Mouse (Mus musculus): ENCODE data around the gene Psmd4. TPM values are rescaled to one million over a fixed set of nuclear protein-coding genes. Genes with fewer than 3 reads are reported as not detected.

Psmd4 gene
- 100 to 1,000 TPM; 158 to 160 TPM for total RNA-seq (2021)
- long read RNA-seq, experiment 1, transcript Psmd4-201 (10 exons, 1,276 nt) = minor isoform, 20 of 108 reads
- long read RNA-seq, experiment 1, transcript Psmd4-202 (10 exons, 1,332 nt) = major isoform, 58 of 108 reads
- long read RNA-seq, experiment 1, partial matches to known transcripts = 13 of 108 reads
- long read RNA-seq, experiment 1, other reads (novel, unspliced or antisense) = 17 of 108 reads
- long read RNA-seq, experiment 2, transcript Psmd4-201 (10 exons, 1,276 nt) = minor isoform, 39 of 164 reads
- long read RNA-seq, experiment 2, transcript Psmd4-202 (10 exons, 1,332 nt) = major isoform, 88 of 164 reads
- long read RNA-seq, experiment 2, partial matches to known transcripts = 9 of 164 reads
- long read RNA-seq, experiment 2, other reads (novel, unspliced or antisense) = 26 of 164 reads

DNA sequence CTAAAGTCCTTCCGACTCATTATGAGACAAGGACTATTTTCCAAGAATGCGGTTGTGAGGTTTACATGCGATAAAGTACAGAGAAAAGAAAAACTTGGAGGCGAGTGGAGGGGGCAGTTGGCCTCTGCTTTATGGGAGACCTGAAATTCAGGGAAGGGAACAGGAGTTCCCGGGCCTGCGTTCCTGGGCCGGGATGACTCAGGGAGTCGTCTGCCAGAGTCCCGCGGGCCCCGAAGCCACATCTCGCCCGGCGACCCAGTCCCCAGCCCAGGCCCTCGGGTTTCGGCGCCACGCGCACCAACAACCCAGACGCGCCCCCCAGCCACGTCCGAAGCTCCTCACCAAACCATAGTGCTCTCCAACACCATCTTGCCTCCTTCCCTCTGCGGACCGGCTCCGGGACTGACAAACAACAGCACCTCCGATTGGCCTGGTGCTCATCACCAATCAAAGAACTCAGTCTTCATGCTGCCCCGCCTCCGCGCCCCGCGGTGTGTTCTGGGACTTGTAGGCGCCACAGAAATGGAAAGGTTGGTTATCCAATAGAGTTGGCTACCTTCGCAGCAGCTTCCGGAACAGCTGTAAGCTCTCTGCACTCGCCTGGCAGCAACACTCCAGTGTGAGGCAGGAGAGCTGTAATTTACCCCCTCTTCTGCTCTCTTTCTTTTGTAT lies at the start of gene Psmd4:
Gene Psmd4 (minus strand): TSS at position 449 of the 672 bp plus-strand sequence.
- Histone ChIP-seq H3K27ac (peak within 1 kb of the TSS; percentile 91), H3K4me3 (peak within 1 kb of the TSS; percentile 89)
- DNase-seq (ENCODE audit: low spot score in 2 of 2) = peak; percentile 97 to 98
- no peak for TF ChIP-seq CTCF (conservative IDR thresholded peaks at IDR 0.05)

DNA sequence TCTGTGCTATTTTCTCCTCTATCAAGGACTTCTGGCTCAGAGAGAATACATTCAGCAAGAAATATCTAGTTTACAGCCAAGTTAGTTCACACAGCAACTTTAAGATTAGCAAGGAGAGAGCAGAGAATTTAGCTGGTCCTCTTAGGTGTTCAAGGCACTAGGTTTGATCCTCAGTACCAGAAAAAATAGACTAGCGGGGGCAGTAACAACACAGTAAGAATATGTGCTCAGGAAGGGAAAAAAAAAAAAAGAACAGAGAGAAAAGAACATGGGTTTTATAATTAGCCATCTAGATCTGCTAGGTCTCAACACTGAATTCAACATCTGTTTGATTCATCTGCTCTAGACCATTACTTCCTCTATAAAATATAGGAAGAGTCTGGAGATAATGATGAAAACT lies 45.7 kb upstream of the Psmd4 start:
- no peak for DNase-seq (ENCODE audit: low spot score in 2 of 2)
- Histone ChIP-seq H3K27ac (peak overlapping the region; percentile 28; the same call in 1 of the 2 replicates), H3K4me3 (no peak overlapping the region)
- TF ChIP-seq CTCF (conservative IDR thresholded peaks at IDR 0.05) = no peak

DNA sequence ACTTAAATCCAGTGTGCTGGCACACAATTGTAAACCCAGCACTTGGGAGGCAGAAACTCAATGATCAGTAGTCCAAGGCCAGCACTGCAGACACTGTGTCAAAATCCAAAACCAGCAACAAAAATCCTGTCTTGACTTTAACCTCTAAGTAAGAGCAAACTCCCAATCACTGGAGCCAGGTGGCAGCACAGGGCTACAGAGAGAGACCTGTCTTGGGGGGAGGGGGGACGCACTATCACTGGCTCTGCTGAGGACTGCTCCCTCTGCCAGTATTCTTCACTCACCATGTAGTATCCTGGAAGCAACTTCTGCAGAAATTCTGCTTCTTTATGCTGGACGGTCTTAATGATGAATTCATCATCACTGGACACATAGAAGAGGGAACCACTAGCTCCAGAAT lies 29.2 kb upstream of the Psmd4 start:
- TF ChIP-seq CTCF (conservative IDR thresholded peaks at IDR 0.05) = peak; percentile 36
- H3K4me3 ChIP-seq = no peak overlapping the region
- DNase-seq (ENCODE audit: low spot score in 2 of 2) = no peak
- no peak overlapping the region for H3K27ac ChIP-seq

DNA sequence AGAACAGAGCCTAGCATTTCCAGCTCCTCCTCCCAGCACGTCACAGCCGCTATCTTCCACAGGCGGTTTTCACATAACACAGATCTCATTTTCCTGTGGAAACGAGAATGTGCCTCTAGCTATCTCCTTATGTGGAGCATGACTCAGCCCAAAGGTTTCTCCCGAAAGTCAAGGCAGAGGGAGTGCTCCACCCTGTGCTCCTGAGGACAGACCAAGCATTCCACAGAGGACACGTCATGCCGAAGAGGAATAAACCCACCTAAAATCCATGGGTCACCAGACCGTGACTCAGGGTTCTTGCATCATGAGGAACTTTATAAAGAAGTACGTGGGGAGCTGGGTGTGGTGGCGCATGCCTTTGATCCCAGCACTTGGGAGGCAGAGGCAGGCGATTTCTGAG lies 24.2 kb upstream of the Psmd4 start:
- DNase-seq (ENCODE audit: low spot score in 2 of 2) = no peak
- Histone ChIP-seq H3K27ac (no peak overlapping the region), H3K4me3 (no peak overlapping the region)
- no peak for TF ChIP-seq CTCF (conservative IDR thresholded peaks at IDR 0.05)

DNA sequence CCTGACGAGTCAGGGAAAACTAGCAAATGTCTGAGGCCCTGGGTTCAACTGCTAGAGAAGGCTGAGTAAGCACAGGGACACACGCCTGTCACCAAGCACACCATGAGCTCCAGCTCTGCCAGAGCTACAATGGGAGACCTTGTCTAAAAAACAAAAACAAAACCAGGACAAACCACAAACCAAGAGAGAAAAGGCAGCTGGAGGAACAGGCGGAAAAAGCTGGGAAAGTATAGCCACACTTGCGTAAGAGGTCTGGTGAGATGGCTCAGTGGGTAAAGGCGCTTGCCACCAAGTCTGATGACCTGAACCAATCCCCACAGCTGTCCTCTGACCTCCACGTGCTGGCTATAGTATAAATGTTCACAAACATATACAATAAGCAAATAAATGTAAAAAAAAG lies 23.7 kb upstream of the Psmd4 start:
- H3K4me3 ChIP-seq = no peak overlapping the region
- no peak for TF ChIP-seq CTCF (conservative IDR thresholded peaks at IDR 0.05)
- no peak overlapping the region for H3K27ac ChIP-seq
- no peak for DNase-seq (ENCODE audit: low spot score in 2 of 2)

DNA sequence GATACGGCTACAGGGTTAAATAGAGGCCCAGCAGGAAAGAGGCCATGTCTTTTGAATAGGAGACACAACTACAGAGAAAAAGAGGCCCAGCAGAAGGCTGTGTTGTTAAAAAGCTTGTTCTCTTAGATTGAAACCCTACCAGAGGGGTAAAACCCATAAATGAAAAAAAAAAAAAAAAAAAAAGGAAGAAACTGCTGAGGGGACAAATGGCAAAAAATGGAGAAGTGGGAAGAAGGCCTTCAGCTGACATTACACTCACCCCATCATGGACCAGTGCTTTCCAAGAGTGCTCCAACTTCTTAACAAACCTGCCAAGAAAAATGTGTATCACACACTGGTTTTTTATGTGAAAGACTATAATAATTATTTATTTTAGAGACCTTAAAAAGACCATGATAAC lies 23.1 kb upstream of the Psmd4 start:
- no peak for TF ChIP-seq CTCF (conservative IDR thresholded peaks at IDR 0.05)
- Histone ChIP-seq H3K4me3 (no peak overlapping the region), H3K27ac (no peak overlapping the region)
- no peak for DNase-seq (ENCODE audit: low spot score in 2 of 2)

DNA sequence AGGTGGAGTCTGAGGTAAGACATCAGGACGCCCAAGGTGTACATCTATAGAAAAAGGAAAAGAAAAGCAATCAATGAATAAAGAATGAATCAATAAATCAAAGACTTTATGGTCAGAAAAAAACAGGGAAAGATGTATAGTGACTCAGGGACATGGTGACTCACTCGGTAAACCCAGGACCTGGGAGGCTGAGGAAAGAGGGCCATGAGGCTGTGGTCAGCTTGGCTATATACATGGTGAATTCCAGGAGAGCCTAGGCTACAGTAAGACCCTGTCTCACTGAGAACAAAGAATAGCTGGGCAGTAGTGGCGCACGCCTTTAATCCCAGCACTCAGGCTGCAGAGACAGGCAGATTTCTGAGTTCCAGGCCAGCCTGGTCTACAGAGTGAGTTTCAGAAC lies 21.3 kb upstream of the Psmd4 start:
- DNase-seq (ENCODE audit: low spot score in 2 of 2) = no peak
- Histone ChIP-seq H3K27ac (no peak overlapping the region), H3K4me3 (no peak overlapping the region)
- no peak for TF ChIP-seq CTCF (conservative IDR thresholded peaks at IDR 0.05)

DNA sequence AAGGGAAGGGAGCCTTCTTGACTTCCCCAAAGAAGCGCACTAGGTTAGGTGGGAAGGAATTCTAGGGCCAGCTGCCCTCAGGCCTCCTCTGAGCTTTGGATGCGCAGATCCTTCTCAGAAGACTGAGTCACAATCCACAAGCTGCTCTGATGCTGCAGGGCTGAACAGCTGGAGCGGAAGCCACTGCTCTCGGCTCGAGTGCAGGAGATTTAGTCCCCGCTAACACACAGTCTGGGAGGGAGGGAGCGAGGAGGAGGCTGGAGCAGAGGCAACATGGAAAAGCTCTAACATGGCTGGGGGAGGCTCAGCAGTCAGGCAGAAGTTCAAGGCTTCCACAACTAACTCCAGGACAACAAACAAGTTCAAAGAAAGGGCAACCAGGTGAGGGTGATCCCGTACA lies 15.7 kb upstream of the Psmd4 start:
- TF ChIP-seq CTCF (conservative IDR thresholded peaks at IDR 0.05) = no peak
- Histone ChIP-seq H3K27ac (peak overlapping the region; percentile 32; the same call in 1 of the 2 replicates), H3K4me3 (no peak overlapping the region)

DNA sequence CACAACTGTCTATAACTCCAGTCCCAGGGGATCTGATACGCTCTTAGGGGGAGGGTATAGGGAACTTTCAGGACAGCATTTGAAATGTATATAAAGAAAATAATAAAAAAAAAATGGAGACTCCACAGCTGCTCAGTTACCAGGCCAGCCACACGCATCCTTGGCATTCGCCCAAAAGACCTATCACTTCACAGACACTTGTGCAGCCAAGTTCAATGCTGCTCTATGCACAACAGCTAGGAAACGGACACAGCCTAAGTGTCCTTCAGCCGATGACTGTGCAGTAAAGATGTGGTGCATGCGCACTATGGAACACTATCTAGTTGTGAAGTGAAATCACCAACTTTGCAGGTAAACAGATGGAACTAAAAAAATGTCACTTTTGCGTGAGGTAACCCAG lies 13.9 kb upstream of the Psmd4 start:
- TF ChIP-seq CTCF (conservative IDR thresholded peaks at IDR 0.05) = no peak
- H3K27ac ChIP-seq = no peak overlapping the region
- no peak for DNase-seq (ENCODE audit: low spot score in 2 of 2)

More for the DNA sequence above, 15.7 kb upstream of the Psmd4 start:
- DNase-seq (ENCODE audit: low spot score in 2 of 2) = peak; percentile 25 to 57

DNA sequence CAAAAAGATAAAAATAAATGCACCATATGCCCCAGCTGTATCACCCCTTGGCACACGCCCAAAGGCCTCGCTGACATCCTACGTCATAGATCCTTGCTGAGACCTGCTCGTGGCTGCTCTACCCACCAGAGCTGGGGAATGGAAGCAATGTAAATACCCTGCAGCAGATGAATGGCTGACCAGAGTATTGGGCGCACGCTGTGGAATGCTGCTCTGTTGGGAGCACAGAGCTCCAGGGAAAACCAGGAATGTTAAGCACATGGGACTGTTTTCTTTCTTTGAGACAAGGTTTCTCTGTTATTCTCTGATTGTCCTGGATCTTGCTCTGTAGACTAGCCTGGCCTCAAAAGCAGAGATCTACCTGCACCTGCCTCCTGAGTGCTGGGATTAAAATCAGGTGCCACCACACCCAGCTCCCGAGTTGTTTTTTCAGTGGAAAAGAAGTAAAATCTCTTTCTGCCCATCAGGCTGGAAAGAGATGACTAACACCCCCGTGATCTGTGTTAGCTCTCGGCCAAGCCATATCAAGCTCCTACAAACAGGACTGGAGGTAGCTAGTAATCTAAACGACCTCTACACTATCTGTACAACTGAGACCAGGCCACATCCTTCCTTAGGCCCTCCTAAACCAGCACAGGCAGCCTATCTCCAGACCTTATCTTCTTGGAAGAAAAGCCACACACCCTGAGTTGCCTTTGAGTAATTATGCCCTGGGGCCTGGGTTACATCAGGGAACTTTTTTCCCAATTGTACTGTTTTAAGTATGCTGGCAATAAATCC lies 12.3 kb upstream of the Psmd4 start:
- H3K27ac ChIP-seq = peak overlapping the region; percentile 46; the same call in 1 of the 2 replicates
- peak in 1 of 2 experiments; percentile 30 for DNase-seq (ENCODE audit: low spot score in 2 of 2)
- TF ChIP-seq CTCF (conservative IDR thresholded peaks at IDR 0.05) = no peak

More for the DNA sequence above, 13.9 kb upstream of the Psmd4 start:
- no peak overlapping the region for H3K4me3 ChIP-seq

DNA sequence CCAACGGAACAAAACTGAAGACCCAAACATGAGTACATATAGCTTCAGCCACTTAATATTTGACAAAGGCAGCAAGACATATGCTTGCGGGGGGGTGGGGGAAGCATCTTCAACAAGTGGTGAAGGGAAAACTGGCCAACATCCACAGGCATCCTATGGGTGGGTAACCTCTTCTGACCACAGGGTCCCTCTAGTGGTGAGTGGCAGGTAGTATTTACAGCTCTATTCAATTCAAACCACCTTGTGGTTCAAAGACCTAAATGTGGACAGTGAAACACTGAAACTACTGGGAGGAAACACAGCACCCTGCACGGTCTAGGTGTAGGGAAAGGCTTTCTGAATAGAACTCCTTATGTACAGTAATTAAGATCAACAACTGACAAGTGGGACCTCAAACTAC lies 11.3 kb upstream of the Psmd4 start:
- peak; percentile 87 for TF ChIP-seq CTCF (conservative IDR thresholded peaks at IDR 0.05)
- no peak overlapping the region for H3K27ac ChIP-seq
- no peak for DNase-seq (ENCODE audit: low spot score in 2 of 2)
- no peak overlapping the region for H3K4me3 ChIP-seq

More for the DNA sequence above, 12.3 kb upstream of the Psmd4 start:
- H3K4me3 ChIP-seq = no peak overlapping the region

DNA sequence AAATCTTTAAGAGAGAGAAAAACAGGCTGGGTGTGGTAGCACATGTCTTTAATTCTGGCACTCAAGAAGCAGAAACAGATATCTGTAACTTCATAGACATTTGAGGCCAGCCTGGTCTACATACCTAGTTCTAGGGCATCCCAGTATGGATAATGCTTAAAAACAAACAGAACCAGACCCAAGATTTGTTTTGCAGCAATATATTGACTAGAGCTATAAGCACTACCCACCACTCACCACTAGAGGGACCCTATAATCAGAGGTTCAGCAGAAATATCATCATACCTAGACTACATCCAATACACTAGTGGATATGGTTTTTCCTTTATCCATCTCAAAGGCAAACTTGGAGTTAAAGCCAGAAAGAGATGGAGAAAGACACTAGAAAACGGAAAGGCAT lies 10.5 kb upstream of the Psmd4 start:
- TF ChIP-seq CTCF (conservative IDR thresholded peaks at IDR 0.05) = peak; percentile 86
- no peak overlapping the region for H3K27ac ChIP-seq
- H3K4me3 ChIP-seq = no peak overlapping the region
- peak; percentile 37 to 46 for DNase-seq (ENCODE audit: low spot score in 2 of 2)

DNA sequence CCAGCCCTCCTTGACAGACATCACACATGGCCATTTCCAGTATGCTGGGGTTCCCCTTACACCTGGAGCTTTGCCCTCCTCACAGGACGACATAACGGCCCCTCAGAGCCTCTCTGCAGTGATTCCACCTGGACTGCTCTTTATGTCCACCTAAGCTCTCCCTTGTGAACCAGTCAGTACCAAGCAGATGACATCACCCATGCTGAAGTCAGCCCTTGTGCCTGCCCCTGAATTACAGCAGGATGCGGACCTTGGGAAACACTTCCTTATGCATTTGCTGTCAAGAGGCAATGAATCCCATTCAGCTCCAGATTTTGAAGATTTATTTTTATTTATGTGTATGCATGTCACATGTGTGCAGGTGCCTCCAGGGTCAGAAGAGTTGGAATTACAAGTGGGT lies 5.5 kb upstream of the Psmd4 start:
- no peak for TF ChIP-seq CTCF (conservative IDR thresholded peaks at IDR 0.05)
- no peak for DNase-seq (ENCODE audit: low spot score in 2 of 2)
- no peak overlapping the region for H3K4me3 ChIP-seq
- no peak overlapping the region for H3K27ac ChIP-seq
